Mouse (Mus musculus): ENCODE measurements at regions not wholly inside any gene's neighbourhood (a gene's known extent, or its start where the extent isn't known, plus 50 kb on each side); places are given as distances from the start of the nearest gene placed in this dataset.
"Not testable (repeated sequence)": the region's sequence is repeated elsewhere in the genome, so short reads cannot be mapped to it uniquely, and the experiment has no call there.

DNA sequence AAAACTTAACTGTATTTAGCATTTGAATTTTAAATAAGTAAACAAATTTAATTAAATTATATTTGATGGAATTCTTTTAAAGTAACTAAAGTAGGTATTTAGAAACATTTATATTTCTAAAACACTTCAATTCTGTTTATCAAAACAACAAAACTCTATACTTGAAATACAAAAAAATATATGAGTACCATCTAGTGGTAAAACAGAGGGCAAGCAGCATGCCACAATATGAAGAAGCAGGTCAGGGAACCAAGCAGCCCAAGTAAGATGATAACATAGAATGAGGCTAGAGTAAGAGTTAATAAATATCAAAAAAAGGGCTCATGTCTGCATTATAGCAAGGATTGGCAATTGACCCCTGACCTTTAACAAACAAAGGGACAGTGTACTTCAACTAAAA, 639.7 kb downstream of the Cdh10 start:
- DNase-seq (ENCODE audit: low read depth, low spot score) = no peak

DNA sequence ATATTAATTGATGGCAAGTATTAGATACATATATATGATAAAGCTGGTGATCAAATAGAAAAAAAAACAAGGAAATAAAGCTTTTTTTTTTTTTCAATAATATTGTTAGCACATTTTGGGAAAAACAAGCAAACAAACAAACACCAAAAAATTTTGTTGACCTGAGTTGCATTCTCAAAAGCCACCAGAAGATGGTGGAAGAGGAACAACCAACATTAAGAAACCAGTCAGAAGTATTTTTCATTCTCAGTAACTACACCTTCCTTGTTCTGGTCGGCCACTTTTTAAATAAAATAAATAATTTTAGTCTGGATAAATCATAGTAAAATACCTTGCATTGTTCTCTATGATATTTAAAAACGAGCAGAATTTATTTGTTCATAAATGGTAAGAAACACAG, 654.8 kb downstream of the Cdh10 start:
- DNase-seq (ENCODE audit: low read depth, low spot score) = peak; percentile 34

DNA sequence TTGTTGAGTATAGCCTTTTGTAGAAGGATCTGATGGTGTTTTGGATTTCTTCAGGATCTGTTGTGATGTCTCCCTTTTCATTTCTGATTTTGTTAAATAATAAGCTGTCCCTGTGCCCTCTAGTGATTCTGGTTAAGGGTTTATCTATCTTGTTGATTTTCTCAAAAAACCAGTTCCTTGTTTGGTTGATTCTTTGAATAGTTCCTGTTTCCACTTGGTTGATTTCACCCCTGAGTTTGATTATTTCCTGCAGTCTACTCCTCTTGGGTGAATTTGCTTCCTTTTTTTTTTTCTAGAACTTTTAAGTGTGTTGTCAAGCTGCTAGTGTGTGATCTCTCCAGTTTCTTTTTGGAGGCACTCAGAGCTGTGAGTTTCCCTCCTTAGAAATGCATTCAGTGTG, 674.8 kb downstream of the Cdh10 start:
- not testable (repeated sequence) for DNase-seq (ENCODE audit: low read depth, low spot score)

DNA sequence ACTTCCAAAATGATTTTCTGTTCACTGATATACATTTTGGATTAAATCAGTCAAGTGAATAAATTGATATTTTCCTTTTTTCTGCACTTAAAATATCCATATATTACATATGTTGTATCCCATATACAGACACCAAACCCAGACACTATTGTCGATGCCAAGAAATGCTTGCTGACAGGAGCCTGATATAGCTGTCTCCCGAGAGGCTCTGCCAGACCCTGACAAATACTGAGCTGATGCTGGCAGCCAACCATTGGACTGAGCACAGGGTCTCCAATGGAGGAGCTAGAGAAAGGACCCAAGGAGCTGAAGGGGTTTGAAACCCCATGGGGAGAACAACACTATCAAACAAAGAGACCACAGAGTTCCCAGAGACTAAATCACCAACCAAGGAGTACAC, 700.6 kb downstream of the Cdh10 start:
- DNase-seq (ENCODE audit: low read depth, low spot score) = no peak

DNA sequence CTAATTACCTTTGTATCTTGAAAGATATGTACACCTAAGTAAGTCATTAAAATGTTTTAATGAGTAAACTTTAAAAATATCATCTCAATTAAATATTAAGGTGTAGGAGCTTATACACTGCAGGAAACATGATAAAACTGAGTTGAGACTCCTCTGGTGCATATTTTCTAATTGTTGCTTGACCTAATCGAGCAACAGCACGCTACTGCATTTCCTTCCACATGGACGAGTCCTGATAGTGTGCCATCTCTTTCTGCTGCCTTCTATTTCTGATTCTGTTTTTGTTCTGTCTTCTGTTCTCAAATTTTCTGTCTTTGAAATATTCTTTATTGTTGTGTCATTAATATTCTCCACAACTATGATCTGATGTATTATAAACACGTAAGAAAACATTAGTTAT, 721.9 kb downstream of the Cdh10 start:
- DNase-seq (ENCODE audit: low read depth, low spot score) = no peak

DNA sequence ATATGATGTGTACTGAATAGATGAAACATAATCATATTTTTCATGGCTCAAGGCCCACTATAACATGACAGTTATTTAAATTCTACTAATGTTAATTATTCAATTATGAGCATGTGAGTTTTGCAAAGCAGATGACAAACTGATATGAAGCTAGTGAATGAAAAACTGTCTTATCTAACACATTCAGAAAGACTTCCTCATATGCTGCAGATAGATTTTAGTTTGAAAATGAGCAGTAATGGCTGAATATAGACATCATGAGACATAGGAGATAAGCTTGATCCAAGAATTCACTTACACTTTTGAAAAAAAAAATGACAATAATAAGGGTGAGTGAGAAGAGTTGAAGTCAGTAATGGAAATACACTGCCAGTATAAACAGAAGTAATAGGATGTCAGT, 731.0 kb downstream of the Cdh10 start:
- DNase-seq (ENCODE audit: low read depth, low spot score) = no peak

DNA sequence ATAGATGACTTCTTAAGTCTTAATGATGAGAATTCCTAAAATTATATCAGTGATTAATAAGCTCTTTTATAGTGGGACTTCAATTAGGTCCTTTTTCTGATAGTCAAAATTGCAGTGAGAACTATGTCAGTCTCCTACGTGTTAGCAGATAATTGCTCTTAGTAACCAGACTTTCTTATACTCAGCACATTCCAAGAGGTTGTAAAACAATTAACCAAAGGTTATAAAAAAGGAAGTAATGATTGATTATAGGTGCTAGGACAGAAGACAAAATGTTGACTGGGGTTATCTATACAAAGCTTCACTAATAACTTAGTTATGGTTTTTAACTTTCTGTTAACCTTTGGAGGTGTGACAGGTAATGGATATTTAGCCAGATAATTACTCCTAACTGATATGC, 766.0 kb downstream of the Cdh10 start:
- no peak for DNase-seq (ENCODE audit: low read depth, low spot score)

DNA sequence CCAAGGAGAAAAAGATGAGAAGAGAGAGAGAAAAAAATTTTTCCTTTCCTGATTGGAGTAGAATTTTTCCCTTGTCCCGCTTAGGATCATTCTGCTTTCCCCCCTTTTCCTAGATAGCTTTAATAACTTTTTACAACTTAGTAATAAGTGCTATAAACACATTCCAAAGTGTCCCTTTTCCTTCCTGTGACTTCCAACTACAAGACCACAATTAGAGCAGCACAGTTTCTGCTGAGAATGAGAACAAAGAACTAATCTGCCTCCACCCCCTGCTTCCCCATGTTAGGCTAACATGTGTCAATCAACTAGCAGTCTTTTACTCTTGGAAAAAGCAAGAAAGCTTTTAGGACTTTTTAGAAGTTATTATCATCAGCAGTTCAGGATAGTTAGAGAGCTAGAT, 766.5 kb downstream of the Cdh10 start:
- no peak for DNase-seq (ENCODE audit: low read depth, low spot score)

DNA sequence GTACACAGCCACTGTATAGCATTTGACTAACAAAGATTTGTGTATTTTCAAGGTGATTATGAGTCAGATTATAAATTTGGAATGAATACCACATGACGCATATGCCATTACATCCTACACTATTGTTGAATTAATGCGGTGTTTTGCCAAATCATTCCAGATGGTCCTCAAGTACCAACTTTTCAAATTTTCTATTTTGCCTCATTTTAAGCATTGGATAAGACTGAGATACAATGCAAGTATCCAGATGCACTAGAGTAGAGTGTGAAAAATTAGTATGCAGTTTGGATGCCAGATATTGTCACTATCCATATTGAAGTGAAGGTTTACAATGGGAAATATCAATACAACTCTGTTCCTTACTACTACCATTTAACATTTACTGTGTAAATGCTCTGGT, 775.0 kb downstream of the Cdh10 start:
- DNase-seq (ENCODE audit: low read depth, low spot score) = peak; percentile 63

DNA sequence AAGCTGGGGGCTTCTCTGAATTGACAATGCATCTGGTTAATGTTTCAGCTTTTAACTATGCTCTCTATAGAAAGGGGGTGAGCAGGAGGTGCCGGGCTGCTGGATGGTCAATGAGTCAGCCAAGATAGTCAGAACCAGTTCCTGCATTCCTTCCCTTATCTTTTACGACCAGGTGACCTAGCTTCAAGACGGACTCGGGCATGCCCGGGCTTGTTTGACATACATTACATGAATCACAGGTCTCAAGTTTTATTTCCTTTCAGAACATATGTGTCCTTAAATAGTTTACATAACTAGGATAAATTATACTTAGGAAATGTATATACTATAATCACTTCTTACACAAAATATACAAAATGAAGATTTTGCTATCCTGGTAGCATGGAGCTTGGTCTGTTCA, 803.6 kb downstream of the Cdh10 start:
- DNase-seq (ENCODE audit: low read depth, low spot score) = not testable (repeated sequence)

DNA sequence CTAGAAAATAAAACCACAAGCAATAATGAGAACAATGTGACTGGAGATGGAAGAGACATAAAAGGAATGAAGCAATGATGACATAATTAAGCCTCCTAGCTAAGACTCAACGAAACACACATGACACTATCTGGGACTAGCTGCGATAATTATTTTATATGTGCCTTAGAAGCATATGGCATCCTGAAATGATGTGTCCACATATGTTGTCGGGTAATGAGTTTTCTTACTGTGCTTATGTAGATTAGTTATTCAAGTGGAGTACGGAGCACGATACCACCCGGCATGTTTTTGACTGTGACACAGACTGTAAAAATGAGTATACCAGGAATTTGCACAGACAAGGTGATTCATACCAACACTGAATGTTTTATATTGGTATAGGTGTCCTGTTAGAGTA, 781.7 kb upstream of the Cdh12 start:
- DNase-seq (ENCODE audit: low read depth, low spot score) = peak; percentile 5

DNA sequence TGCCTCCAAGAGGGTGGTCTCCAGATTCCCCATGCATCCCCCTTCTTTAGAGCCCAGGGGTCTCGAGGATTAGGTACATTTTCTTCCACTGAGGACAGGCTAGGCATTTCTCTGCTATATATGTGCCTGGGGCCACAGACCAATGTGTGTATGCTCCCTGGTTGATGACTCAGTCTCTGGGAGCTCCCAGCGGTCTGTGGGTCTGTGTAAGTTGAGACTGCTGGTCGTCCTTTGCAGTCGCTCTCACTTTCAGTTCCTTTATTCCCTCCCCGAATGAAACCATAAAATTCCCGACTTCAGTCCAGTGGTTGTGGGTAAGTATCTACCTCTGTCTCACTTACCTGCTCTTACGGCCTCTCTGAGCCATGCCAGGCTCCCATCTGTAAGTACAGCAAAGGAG, 773.5 kb upstream of the Cdh12 start:
- no peak for DNase-seq (ENCODE audit: low read depth, low spot score)

DNA sequence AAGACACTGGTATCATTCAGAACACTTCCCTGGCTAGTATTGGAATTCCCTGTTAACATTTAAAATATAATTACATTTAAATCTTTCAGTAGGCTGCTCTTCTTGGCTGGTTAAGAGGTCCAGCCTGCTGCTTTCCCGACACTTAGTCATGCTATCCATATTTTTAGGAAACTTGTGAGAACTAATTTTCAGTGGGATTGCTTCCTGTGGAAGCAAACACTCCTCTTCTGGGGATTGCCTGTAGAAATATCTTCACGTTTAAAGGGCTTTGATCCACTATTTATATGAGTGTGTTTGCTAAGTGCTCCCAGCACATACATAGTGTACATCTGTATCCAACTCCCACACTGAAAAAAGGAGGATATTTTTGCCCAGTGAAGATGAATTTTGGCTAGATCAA, 761.8 kb upstream of the Cdh12 start:
- DNase-seq (ENCODE audit: low read depth, low spot score) = peak; percentile 62

DNA sequence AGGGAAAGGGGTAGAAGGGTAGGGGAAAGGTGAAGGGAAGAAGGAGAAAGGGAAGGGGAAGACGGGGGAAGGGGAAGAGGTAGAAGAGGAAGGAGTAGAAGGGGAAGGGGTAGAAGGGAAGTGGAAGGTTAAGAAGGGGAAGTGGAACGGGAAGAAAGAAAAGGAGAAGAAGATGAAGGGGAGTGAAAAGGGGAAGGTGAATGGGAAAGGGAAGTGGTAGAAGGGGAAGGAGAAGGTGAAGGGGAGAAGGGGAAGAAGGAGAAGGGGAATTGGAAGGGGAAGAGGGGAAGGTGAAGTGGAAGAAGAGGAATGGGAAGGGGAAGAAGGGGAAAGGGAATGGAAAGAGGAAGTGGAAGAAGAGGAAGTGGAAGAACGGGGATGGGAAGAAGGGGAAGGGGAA, 737.3 kb upstream of the Cdh12 start:
- no peak for DNase-seq (ENCODE audit: low read depth, low spot score)
